Mouse (Mus musculus): ENCODE data around the gene Cp. TPM values are rescaled to one million over a fixed set of nuclear protein-coding genes. Genes with fewer than 3 reads are reported as not detected.

Gene Cp
- polyA plus RNA-seq, 2 experiments, result 1.3 TPM

DNA sequence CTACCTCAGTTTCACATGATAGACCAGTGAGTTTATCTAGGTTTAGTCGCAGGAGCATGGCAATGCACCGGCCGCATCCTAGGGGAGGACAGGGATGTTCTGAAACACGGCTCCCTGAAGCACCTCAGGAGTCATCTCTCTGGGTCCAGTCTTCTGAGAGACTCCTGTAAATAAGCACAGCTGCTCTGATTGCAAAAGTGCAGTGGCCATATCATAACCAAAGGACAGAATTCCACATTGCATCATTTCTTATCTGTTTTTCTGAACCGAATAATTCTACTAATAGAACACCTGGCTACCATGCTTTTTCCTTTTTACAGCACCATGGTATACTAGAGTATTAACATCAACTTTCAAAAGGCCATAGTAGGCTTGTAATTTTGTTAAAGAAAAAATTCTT, 8.4 kb downstream of the Cp start:
- no peak overlapping the region for H3K27ac ChIP-seq (replicated peaks; ENCODE audit: low read depth, low read length)
- H3K4me1 ChIP-seq (ENCODE audit: control insufficient read depth, insufficient read depth, low read length), result no peaks in the 10 kb centered on the region
- WGBS, result 84% methylated on average over 5 of the region's 5 CpGs
- H3K27me3 ChIP-seq (ENCODE audit: control insufficient read depth, insufficient read depth, low read length), result no peaks in the 10 kb centered on the region
- no peak for TF ChIP-seq POLR2A (IDR thresholded peaks at IDR 0.05; ENCODE audit: borderline replicate concordance, extremely low read depth, insufficient read depth, insufficient read length)
- H3K9me3 ChIP-seq (ENCODE audit: control insufficient read depth, low read length), result no peaks in the 10 kb centered on the region
- DNase-seq (ENCODE audit: low spot score), result no peak
- ATAC-seq (ENCODE audit: low FRiP score, low read depth), result no peak
- H3K36me3 ChIP-seq (ENCODE audit: control insufficient read depth, insufficient read depth, low read length), result no peaks in the 10 kb centered on the region
- H3K4me2 ChIP-seq (replicated peaks; ENCODE audit: low read depth, low read length, severe bottlenecking), result no peak overlapping the region
- no peak overlapping the region for H3K9ac ChIP-seq (ENCODE audit: low read depth, low read length, severe bottlenecking)
- H3K4me3 ChIP-seq (replicated peaks; ENCODE audit: low read length), result no peak overlapping the region

- Histone ChIP-seq H3K27me3 (ENCODE audit: control insufficient read depth, insufficient read depth, low read length) (no peaks in the 10 kb centered on the region), H3K4me1 (ENCODE audit: control insufficient read depth, insufficient read depth, low read length) (no peaks in the 10 kb centered on the region), H3K9me3 (ENCODE audit: control insufficient read depth, low read length) (no peaks in the 10 kb centered on the region), H3K4me3 (replicated peaks; ENCODE audit: low read length) (no peak overlapping the region), H3K27ac (replicated peaks; ENCODE audit: low read depth, low read length) (no peak overlapping the region), H3K9ac (ENCODE audit: low read depth, low read length, severe bottlenecking) (no peak overlapping the region), H3K4me2 (replicated peaks; ENCODE audit: low read depth, low read length, severe bottlenecking) (no peak overlapping the region), H3K36me3 (ENCODE audit: control insufficient read depth, insufficient read depth, low read length) (no peaks in the 10 kb centered on the region)
- WGBS, result 83% methylated on average over 4 of the region's 4 CpGs
- TF ChIP-seq POLR2A (IDR thresholded peaks at IDR 0.05; ENCODE audit: borderline replicate concordance, extremely low read depth, insufficient read depth, insufficient read length), result no peak
- no peak for ATAC-seq (ENCODE audit: low FRiP score, low read depth)
- no peak for DNase-seq (ENCODE audit: low spot score)
Observed at GRCm38 (mm10) chr3:19966072-19966471, 9.2 kb downstream of the Cp start.

GRCm38 (mm10) chr3:19978474-19978873, 21.6 kb downstream of the Cp start:
- Histone ChIP-seq H3K36me3 (ENCODE audit: control insufficient read depth, insufficient read depth, low read length) (no peaks in the 10 kb centered on the region), H3K4me1 (ENCODE audit: control insufficient read depth, insufficient read depth, low read length) (no peaks in the 10 kb centered on the region), H3K4me3 (replicated peaks; ENCODE audit: low read length) (no peak overlapping the region), H3K27me3 (ENCODE audit: control insufficient read depth, insufficient read depth, low read length) (no peaks in the 10 kb centered on the region), H3K9ac (ENCODE audit: low read depth, low read length, severe bottlenecking) (no peak overlapping the region), H3K27ac (replicated peaks; ENCODE audit: low read depth, low read length) (no peak overlapping the region), H3K9me3 (ENCODE audit: control insufficient read depth, low read length) (no peaks in the 10 kb centered on the region), H3K4me2 (replicated peaks; ENCODE audit: low read depth, low read length, severe bottlenecking) (no peak overlapping the region)
- ATAC-seq (ENCODE audit: low FRiP score, low read depth) (no peak), DNase-seq (ENCODE audit: low spot score) (no peak)
- 51% methylated on average over 4 of the region's 4 CpGs for WGBS
- TF ChIP-seq POLR2A (IDR thresholded peaks at IDR 0.05; ENCODE audit: borderline replicate concordance, extremely low read depth, insufficient read depth, insufficient read length), result no peak

DNA sequence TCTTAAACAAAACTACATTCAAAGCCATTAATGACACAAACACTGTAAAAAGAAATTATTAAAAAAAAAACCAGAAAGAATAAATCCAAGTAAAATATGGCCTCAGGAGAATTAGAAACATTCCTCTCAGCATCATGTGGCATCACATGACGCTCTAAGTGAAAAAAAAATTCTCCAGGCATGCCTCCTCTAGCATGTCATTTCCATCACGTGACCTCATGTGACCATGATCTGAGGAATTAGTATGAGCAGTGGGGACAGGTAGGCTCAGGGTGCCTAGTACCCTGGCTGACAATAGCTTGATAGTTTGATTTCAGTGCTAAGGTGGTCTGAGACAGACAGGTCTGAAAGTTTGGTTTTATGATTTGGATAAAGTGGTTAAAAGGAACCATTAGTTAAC, 24.3 kb downstream of the Cp start:
- Histone ChIP-seq H3K4me2 (replicated peaks; ENCODE audit: low read depth, low read length, severe bottlenecking) (no peak overlapping the region), H3K9ac (ENCODE audit: low read depth, low read length, severe bottlenecking) (no peak overlapping the region), H3K4me1 (ENCODE audit: control insufficient read depth, insufficient read depth, low read length) (no peaks in the 10 kb centered on the region), H3K4me3 (replicated peaks; ENCODE audit: low read length) (no peak overlapping the region), H3K27me3 (ENCODE audit: control insufficient read depth, insufficient read depth, low read length) (no peaks in the 10 kb centered on the region), H3K9me3 (ENCODE audit: control insufficient read depth, low read length) (no peaks in the 10 kb centered on the region), H3K27ac (replicated peaks; ENCODE audit: low read depth, low read length) (no peak overlapping the region), H3K36me3 (ENCODE audit: control insufficient read depth, insufficient read depth, low read length) (no peaks in the 10 kb centered on the region)
- no peak for TF ChIP-seq POLR2A (IDR thresholded peaks at IDR 0.05; ENCODE audit: borderline replicate concordance, extremely low read depth, insufficient read depth, insufficient read length)
- no peak for ATAC-seq (ENCODE audit: low FRiP score, low read depth)
- no peak for DNase-seq (ENCODE audit: low spot score)
- 72% methylated on average over 2 of the region's 2 CpGs for WGBS

GRCm38 (mm10) chr3:19982846-19983245, 26.0 kb downstream of the Cp start:
- DNase-seq (ENCODE audit: low spot score) (no peak), ATAC-seq (ENCODE audit: low FRiP score, low read depth) (no peak)
- no peak for TF ChIP-seq POLR2A (IDR thresholded peaks at IDR 0.05; ENCODE audit: borderline replicate concordance, extremely low read depth, insufficient read depth, insufficient read length)
- no peaks in the 10 kb centered on the region for H3K4me1 ChIP-seq (ENCODE audit: control insufficient read depth, insufficient read depth, low read length)
- no peaks in the 10 kb centered on the region for H3K27me3 ChIP-seq (ENCODE audit: control insufficient read depth, insufficient read depth, low read length)
- no peaks in the 10 kb centered on the region for H3K36me3 ChIP-seq (ENCODE audit: control insufficient read depth, insufficient read depth, low read length)
- no peak overlapping the region for H3K9ac ChIP-seq (ENCODE audit: low read depth, low read length, severe bottlenecking)
- H3K27ac ChIP-seq (replicated peaks; ENCODE audit: low read depth, low read length), result no peak overlapping the region
- H3K4me3 ChIP-seq (replicated peaks; ENCODE audit: low read length), result no peak overlapping the region
- H3K9me3 ChIP-seq (ENCODE audit: control insufficient read depth, low read length), result no peaks in the 10 kb centered on the region
- H3K4me2 ChIP-seq (replicated peaks; ENCODE audit: low read depth, low read length, severe bottlenecking), result no peak overlapping the region

DNA sequence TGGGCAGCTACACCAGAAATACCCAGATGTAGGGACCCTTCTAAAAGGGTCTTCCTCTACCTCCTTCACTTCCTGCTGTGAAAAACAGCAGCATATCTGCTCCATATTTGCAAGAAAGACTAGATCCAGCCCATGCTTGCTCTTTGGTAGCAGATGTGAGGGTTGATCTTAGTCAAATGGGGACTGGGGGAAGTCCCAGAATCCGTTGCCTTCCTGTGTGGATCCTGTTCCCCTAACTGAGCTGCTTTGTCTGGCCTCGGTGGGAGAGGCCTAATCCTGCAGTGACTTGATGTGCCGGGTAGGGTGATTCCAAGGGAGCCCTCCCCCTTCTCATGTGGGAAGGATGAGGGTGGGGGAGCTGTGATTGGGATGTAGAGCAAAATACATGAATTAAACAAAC, 29.3 kb downstream of the Cp start:
- Histone ChIP-seq H3K27ac (replicated peaks; ENCODE audit: low read depth, low read length) (no peak overlapping the region), H3K36me3 (ENCODE audit: control insufficient read depth, insufficient read depth, low read length) (no peaks in the 10 kb centered on the region), H3K4me3 (replicated peaks; ENCODE audit: low read length) (no peak overlapping the region), H3K27me3 (ENCODE audit: control insufficient read depth, insufficient read depth, low read length) (no peaks in the 10 kb centered on the region), H3K9ac (ENCODE audit: low read depth, low read length, severe bottlenecking) (no peak overlapping the region), H3K9me3 (ENCODE audit: control insufficient read depth, low read length) (no peaks in the 10 kb centered on the region), H3K4me2 (replicated peaks; ENCODE audit: low read depth, low read length, severe bottlenecking) (no peak overlapping the region), H3K4me1 (ENCODE audit: control insufficient read depth, insufficient read depth, low read length) (no peaks in the 10 kb centered on the region)
- DNase-seq (ENCODE audit: low spot score) (no peak), ATAC-seq (ENCODE audit: low FRiP score, low read depth) (no peak)
- TF ChIP-seq POLR2A (IDR thresholded peaks at IDR 0.05; ENCODE audit: borderline replicate concordance, extremely low read depth, insufficient read depth, insufficient read length), result no peak
- WGBS, result 56% methylated on average over 3 of the region's 3 CpGs
